Mouse (Mus musculus) heart, adult 2 months (tissue): ENCODE measurements around the gene Ap4b1.

Experiments used
- CTCF ChIP-seq: fragments of 200-600 bp; IDR thresholded peaks from 2 replicates; pipeline ENCODE4 v1.8.1; 2022; ENCODE audit warnings: antibody characterized with exemption, mild to moderate bottlenecking, moderate library complexity
- EP300 ChIP-seq: fragments of 200-500 bp; IDR thresholded peaks from 2 replicates; pipeline ENCODE4 v1.6.1; 2011; ENCODE audit warnings: low read depth, low read length, control low read depth; ENCODE audit not compliant: insufficient read depth
- POLR2A ChIP-seq: fragments of 200-500 bp; IDR thresholded peaks from 2 replicates; pipeline ENCODE4 v1.6.1; 2011; ENCODE audit warnings: mild to moderate bottlenecking, low read depth, low read length, control low read depth; ENCODE audit not compliant: insufficient read depth

GRCm38 (mm10) chr3:103809799-103810150 lies 455 bp downstream of the Ap4b1 start:
- TF ChIP-seq CTCF (no peak), EP300 (0 out of 2 replicates have a peak, but pooled peaks have one; percentile 5), POLR2A (no peak)
